Mouse (Mus musculus) hindbrain, embryonic 14.5 days (tissue): ENCODE results near the gene Fstl4. TPM values are rescaled to one million over a fixed set of nuclear protein-coding genes. Genes with fewer than 3 reads are reported as not detected.

Experiments used
- ATAC-seq: fragments of 200-750 bp; cut with Nextera tagmentation; 2 replicates; pipeline ENCODE4 v1.8.0; 2017; ENCODE audit warnings: moderate number of reproducible peaks, mild to moderate bottlenecking, moderate TSS enrichment, moderate library complexity; ENCODE audit not compliant: low FRiP score
- DNase-seq: peaks from one replicate; pipeline ENCODE4 v3.0.0-alpha.2; 2015; ENCODE audit warnings: low spot score
- H3K27ac ChIP-seq: fragments of 300-500 bp; sonication (generic); 2 replicates; pipeline ENCODE4 v1.5.1; 2014; ENCODE audit warnings: mild to moderate bottlenecking, moderate library complexity
- H3K27me3 ChIP-seq: fragments of 300-500 bp; sonication (generic); 2 replicates; pipeline ENCODE4 v1.6.1; 2014; ENCODE audit warnings: mild to moderate bottlenecking, low read length, mixed read lengths; ENCODE audit not compliant: control insufficient read depth, insufficient read depth
- H3K36me3 ChIP-seq: fragments of 300-500 bp; sonication (generic); replicated peaks from 2 replicates; pipeline ENCODE4 v1.6.1; 2014; ENCODE audit not compliant: control insufficient read depth, insufficient read depth
- H3K4me1 ChIP-seq: fragments of 300-500 bp; sonication (generic); replicated peaks from 2 replicates; pipeline ENCODE4 v1.6.1; 2014; ENCODE audit warnings: antibody characterized with exemption, low read length, mixed read lengths; ENCODE audit not compliant: control insufficient read depth, insufficient read depth
- H3K4me2 ChIP-seq: fragments of 300-500 bp; sonication (generic); replicated peaks from 2 replicates; pipeline ENCODE4 v1.6.1; 2014; ENCODE audit warnings: mild to moderate bottlenecking, moderate library complexity
- H3K4me3 ChIP-seq: fragments of 300-500 bp; sonication (generic); replicated peaks from 2 replicates; pipeline ENCODE4 v1.5.1; 2014; ENCODE audit warnings: mild to moderate bottlenecking, low read length
- H3K9ac ChIP-seq: fragments of 300-500 bp; sonication (generic); 2 replicates; pipeline ENCODE4 v1.6.1; 2014
- H3K9me3 ChIP-seq: fragments of 300-500 bp; sonication (generic); 2 replicates; pipeline ENCODE4 v1.6.1; 2016; ENCODE audit warnings: low read length; ENCODE audit not compliant: control insufficient read depth
- WGBS: fragments of 180-500 bp; shearing (Covaris S2); extraction: QIAGEN DNeasy Blood & Tissue Kit; methylation state at CpG from one replicate; pipeline ENCODE4 v1.1.7; 2014; 5-methylcytosine and 5-hydroxymethylcytosine counted together
- polyA plus RNA-seq: library from polyadenylated mRNA; unstranded; fragments of >200 nt; fragmentation: Nextera tagmentation; extraction: Ambion mirVana; gene quantifications from 2 replicates; pipeline ENCODE4 v1.2.1, GENCODE M21; 2014

Gene Fstl4
- polyA plus RNA-seq, 1 experiment from 2014 or later, result 10.5 TPM

DNA sequence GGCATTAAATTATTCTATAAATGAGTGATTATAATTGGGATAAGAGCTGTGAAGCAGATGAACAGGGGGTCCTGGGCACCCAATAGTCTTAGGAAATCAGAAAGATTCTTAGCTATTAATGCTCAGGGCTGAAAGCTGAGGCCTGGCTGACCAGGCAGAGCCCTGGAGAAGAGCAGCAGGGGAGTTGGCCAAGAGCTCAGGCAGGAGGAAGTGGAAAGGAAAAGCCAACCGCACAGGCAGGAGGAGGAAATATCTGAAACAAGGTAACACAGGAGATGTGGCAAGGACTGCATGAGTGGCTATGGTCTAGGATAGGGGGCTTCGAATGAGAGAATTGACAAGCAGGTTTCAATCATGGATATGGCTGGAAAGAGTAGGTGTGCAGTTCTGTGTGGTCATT, 115.5 kb downstream of the Fstl4 start:
- no peak overlapping the region for H3K27ac ChIP-seq
- no peak for DNase-seq
- H3K4me2 ChIP-seq, result no peak overlapping the region
- H3K4me3 ChIP-seq, result no peak overlapping the region
- 88% methylated on average over 2 of the region's 2 CpGs for WGBS
- no peak overlapping the region for H3K9ac ChIP-seq
- no peaks in the 10 kb centered on the region for H3K27me3 ChIP-seq
- no peaks in the 10 kb centered on the region for H3K36me3 ChIP-seq
- peaks cover 4% of the 10 kb centered on the region; the same call in 1 of the 2 replicates for H3K9me3 ChIP-seq
- H3K4me1 ChIP-seq, result no peaks in the 10 kb centered on the region
- no peak for ATAC-seq

DNA sequence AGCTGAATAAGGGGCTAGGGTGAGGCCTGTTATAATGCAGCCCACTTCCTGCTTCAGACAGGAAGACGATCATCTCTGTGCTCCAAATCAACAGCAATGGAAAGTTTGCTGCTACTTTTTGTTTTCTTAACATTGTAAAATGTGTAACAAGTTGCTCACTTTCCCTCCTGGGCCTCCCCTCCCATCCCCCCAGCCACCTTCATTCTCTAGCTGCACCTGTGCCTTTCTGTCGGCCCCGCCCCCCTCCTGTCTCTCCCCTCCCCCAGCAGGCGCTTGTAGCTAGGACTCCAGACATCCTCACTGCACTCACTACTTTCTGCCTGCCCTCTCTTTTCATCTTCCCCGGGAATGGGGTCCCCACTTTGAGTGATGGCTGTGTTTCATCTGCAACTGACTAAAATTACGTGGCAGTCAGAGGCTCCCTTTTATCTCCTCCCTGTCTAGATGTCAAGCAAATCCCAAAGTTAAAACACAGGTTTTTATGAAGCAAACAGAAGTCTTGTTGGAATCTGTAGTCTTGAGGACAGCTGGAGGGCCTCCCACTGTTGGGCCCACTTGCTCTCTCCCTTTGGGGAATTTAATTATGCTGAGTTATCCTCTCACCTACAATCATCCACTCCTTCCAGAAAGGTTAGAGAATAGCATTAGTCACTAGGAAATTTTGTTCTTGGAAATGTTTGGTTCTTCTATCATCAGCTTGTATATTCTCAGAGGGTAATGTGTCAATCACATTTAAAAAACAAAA, 122.3 kb downstream of the Fstl4 start:
- H3K4me2 ChIP-seq, result no peak overlapping the region
- ATAC-seq (no peak), DNase-seq (no peak)
- peaks cover 4% of the 10 kb centered on the region; the same call in 1 of the 2 replicates for H3K9me3 ChIP-seq
- no peaks in the 10 kb centered on the region for H3K36me3 ChIP-seq
- H3K27ac ChIP-seq, result no peak overlapping the region
- H3K4me1 ChIP-seq, result 0 out of 2 replicates have a peak, but pooled peaks cover 7% of the 10 kb centered on the region
- H3K27me3 ChIP-seq, result no peaks in the 10 kb centered on the region
- no peak overlapping the region for H3K9ac ChIP-seq
- WGBS, result 27% methylated on average over 6 of the region's 6 CpGs
- no peak overlapping the region for H3K4me3 ChIP-seq

DNA sequence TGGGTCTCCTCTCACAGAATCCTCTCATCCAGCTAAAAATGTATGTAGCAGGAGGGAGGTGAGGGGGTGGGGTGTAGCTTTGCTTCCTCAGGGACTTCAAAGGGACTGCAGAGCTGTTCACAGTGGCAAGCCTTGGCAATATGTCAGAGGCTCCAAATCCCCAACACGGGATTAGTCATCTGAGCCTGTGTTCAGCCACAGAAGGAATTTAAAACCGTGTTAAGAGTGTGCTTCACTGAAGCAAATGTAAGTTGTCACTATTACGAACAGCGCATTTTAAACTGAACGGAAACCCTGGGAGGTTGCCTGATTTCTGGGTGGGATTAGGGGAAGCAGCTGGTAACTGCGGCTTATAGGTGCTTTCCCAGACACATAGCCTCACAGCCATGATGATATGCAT, 123.7 kb downstream of the Fstl4 start:
- WGBS, result 31% methylated on average over 6 of the region's 6 CpGs

DNA sequence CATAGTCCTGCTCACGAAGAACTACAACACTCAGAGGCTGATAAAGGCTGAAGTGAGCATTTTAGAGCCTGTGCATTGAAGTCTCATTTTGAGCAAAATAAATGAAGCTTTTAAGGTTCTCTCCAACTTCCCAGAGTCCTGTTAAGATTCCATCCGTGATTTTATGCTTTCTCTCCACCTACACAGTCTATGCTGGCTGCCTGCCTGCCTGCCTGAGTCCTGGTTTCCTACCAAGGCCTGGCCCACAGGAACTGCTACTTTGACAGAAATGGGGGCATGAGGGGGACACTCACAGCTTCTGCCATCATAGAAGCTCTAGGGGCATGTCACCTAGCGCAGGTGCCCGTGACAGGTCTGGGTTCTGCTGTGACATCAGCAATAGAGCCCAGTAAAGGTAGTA, 125.1 kb downstream of the Fstl4 start:
- WGBS, result 84% methylated on average over 4 of the region's 4 CpGs
- DNase-seq, result no peak

More for the DNA sequence above, 123.7 kb downstream of the Fstl4 start:
- H3K9me3 ChIP-seq, result no peaks in the 10 kb centered on the region
- H3K4me1 ChIP-seq, result 0 out of 2 replicates have a peak, but pooled peaks cover 7% of the 10 kb centered on the region
- DNase-seq (no peak), ATAC-seq (no peak)
- H3K4me2 ChIP-seq, result no peak overlapping the region
- H3K4me3 ChIP-seq, result no peak overlapping the region
- H3K27me3 ChIP-seq, result no peaks in the 10 kb centered on the region
- H3K27ac ChIP-seq, result no peak overlapping the region
- H3K9ac ChIP-seq, result no peak overlapping the region
- H3K36me3 ChIP-seq, result no peaks in the 10 kb centered on the region

DNA sequence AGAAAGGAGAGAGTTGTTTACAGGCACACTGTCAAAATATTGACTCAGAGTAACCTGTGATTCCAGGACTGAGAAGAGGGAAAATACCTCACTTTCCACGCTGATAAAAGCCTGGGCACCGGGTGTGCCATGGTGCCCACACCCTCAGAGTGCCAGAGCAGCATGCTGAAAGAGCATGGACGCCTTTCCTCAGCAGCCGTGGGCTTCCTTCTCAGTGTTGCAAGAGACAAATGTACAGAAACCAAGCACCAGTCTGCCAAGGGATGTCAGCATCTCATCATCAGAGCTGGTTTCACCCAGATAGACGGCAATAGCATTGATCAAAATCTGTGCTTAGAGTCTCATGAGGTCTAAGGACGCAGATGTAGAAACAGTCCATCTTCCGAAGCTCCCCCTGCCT, 125.7 kb downstream of the Fstl4 start:
- H3K9ac ChIP-seq, result no peak overlapping the region
- ATAC-seq, result no peak

More for the DNA sequence above, 125.1 kb downstream of the Fstl4 start:
- Histone ChIP-seq H3K27me3 (no peaks in the 10 kb centered on the region), H3K9ac (no peak overlapping the region), H3K4me2 (no peak overlapping the region), H3K27ac (no peak overlapping the region), H3K36me3 (no peaks in the 10 kb centered on the region), H3K4me3 (no peak overlapping the region), H3K4me1 (0 out of 2 replicates have a peak, but pooled peaks cover 7% of the 10 kb centered on the region), H3K9me3 (no peaks in the 10 kb centered on the region)
- ATAC-seq, result no peak

DNA sequence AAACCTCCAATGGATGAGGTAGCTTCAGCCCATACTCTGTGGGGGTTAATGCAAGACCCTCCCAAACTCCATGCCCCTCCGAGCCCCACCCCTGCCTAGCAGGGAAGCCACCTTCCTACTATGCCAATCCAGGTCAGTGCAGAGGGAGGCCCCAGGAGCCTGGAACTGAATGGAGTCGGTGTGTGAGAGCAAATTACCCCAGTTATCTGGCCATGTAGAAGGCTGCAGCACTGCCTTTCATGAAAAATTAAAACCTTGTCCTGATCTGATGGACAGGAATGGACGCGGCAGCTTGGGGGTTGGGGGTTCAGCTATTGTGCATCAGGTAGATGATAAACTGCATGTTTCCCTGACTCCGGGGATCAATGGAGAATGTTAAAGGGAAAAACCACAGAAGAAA, 139.7 kb downstream of the Fstl4 start:
- WGBS, result 77% methylated on average over 5 of the region's 5 CpGs
- Histone ChIP-seq H3K9me3 (no peaks in the 10 kb centered on the region), H3K9ac (no peak overlapping the region), H3K27me3 (no peaks in the 10 kb centered on the region), H3K4me1 (no peaks in the 10 kb centered on the region), H3K36me3 (no peaks in the 10 kb centered on the region), H3K4me3 (no peak overlapping the region), H3K27ac (no peak overlapping the region), H3K4me2 (no peak overlapping the region)
- DNase-seq (no peak), ATAC-seq (no peak)

More for the DNA sequence above, 125.7 kb downstream of the Fstl4 start:
- H3K4me2 ChIP-seq, result no peak overlapping the region
- H3K36me3 ChIP-seq, result no peaks in the 10 kb centered on the region
- H3K27me3 ChIP-seq, result no peaks in the 10 kb centered on the region
- H3K4me3 ChIP-seq, result no peak overlapping the region
- DNase-seq, result no peak
- no peak overlapping the region for H3K27ac ChIP-seq
- H3K9me3 ChIP-seq, result no peaks in the 10 kb centered on the region
- H3K4me1 ChIP-seq, result 0 out of 2 replicates have a peak, but pooled peaks cover 7% of the 10 kb centered on the region
- 75% methylated on average over 7 of the region's 7 CpGs for WGBS

DNA sequence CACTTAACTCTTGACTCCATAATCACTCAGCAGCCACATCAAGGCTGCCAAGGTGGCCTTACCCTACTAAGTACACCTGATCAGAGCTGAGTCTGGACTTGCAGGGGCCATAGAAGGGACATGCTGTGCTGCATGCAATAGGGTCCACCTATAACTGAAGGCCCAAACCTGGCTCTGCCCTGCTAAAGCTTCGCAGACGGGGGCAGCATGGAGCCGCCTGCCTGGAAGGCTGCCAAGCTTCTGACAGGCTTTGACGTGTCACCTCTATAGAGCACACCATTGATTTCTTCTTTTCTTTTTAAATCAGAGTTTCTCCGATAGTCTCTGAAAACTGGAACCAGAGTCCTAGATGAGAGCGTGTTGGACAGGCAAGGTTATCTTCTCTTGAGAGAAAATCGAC, 146.4 kb downstream of the Fstl4 start:
- no peak overlapping the region for H3K4me3 ChIP-seq
- H3K4me2 ChIP-seq, result no peak overlapping the region
- DNase-seq, result peak; percentile 55
- no peaks in the 10 kb centered on the region for H3K36me3 ChIP-seq
- WGBS, result 48% methylated on average over 7 of the region's 7 CpGs
- ATAC-seq, result no peak
- no peaks in the 10 kb centered on the region for H3K27me3 ChIP-seq
- H3K27ac ChIP-seq, result no peak overlapping the region
- no peaks in the 10 kb centered on the region for H3K4me1 ChIP-seq
- H3K9ac ChIP-seq, result no peak overlapping the region
- H3K9me3 ChIP-seq, result no peaks in the 10 kb centered on the region

DNA sequence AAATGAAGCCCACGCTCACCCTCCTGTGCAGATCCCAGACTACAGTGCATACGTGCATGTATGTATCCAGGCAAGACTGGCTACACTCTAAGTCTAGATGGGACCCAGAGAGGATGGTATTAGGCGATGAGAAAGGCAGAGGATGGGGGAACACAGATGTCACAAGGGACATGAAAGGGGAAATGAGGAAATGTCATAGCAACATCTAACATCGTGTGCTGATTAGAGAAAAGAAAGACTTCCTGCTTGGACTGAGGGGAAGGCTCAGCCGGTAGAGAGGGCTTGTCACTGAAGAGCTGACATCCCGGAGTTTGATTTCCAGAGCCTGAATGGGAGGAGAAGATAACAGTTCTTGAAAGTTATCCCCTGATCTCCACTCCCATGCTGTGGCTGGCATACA, 150.0 kb downstream of the Fstl4 start:
- no peak for ATAC-seq
- Histone ChIP-seq H3K4me3 (no peak overlapping the region), H3K27ac (no peak overlapping the region), H3K4me1 (peaks cover 4% of the 10 kb centered on the region; the same call in 1 of the 2 replicates), H3K9me3 (0 out of 2 replicates have a peak, but pooled peaks cover 4% of the 10 kb centered on the region), H3K4me2 (no peak overlapping the region), H3K9ac (no peak overlapping the region), H3K27me3 (no peaks in the 10 kb centered on the region), H3K36me3 (no peaks in the 10 kb centered on the region)
- WGBS, result 84% methylated on average over 6 of the region's 6 CpGs
- no peak for DNase-seq

DNA sequence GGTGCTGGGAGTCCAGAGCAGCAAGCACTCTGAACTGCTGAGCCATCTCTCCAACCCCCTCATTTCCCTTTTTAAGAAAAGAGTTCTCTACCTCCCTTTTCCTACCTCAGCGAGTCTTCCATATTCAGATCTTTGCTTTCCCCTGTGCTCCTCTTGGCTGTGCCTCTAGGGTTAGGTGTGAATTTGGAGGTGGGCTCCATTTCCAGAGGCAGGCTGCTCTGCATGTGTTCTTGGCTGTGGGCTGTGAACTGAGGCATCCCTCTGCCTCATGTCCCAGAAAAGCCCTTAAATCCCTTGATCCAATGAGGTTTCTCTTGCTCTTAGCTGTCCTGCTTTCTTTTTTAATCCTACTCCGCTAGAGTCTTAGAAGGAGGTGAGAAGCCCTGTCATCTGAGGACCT, 151.2 kb downstream of the Fstl4 start:
- ATAC-seq (no peak), DNase-seq (no peak)
- WGBS, result 96% methylated on average over 2 of the region's 2 CpGs
- Histone ChIP-seq H3K27ac (no peak overlapping the region), H3K9ac (no peak overlapping the region), H3K27me3 (no peaks in the 10 kb centered on the region), H3K36me3 (no peaks in the 10 kb centered on the region), H3K4me1 (peaks cover 6% of the 10 kb centered on the region; the same call in 1 of the 2 replicates), H3K4me3 (no peak overlapping the region), H3K4me2 (no peak overlapping the region), H3K9me3 (0 out of 2 replicates have a peak, but pooled peaks cover 4% of the 10 kb centered on the region)
